Mouse (Mus musculus) forebrain, postnatal 0 days (tissue): Measurements from ENCODE around the gene Neurl1a. TPM values are rescaled to one million over a fixed set of nuclear protein-coding genes. Genes with fewer than 3 reads are reported as not detected.

Source experiments
- ATAC-seq: fragments of 200-750 bp; cut with Nextera tagmentation; 2 replicates; pipeline ENCODE4 v1.8.0; 2017; ENCODE audit warnings: mild to moderate bottlenecking, moderate library complexity
- DNase-seq: peaks from one replicate; pipeline ENCODE4 v3.0.0-alpha.2; 2015
- H3K27ac ChIP-seq: fragments of 300-500 bp; sonication (generic); 2 replicates; pipeline ENCODE4 v1.5.1; 2014; ENCODE audit warnings: low read depth, mild to moderate bottlenecking, antibody characterized with exemption, low read length, moderate library complexity, mixed read lengths
- H3K27me3 ChIP-seq: fragments of 300-500 bp; sonication (generic); 2 replicates; pipeline ENCODE4 v1.6.1; 2014; ENCODE audit warnings: mild to moderate bottlenecking, low read length, mixed read lengths; ENCODE audit not compliant: insufficient read depth
- H3K36me3 ChIP-seq: fragments of 300-500 bp; sonication (generic); 2 replicates; pipeline ENCODE4 v1.6.1; 2014; ENCODE audit warnings: mild to moderate bottlenecking, moderate library complexity; ENCODE audit not compliant: insufficient read depth
- H3K4me1 ChIP-seq: fragments of 300-500 bp; sonication (generic); 2 replicates; pipeline ENCODE4 v1.6.1; 2014; ENCODE audit warnings: antibody characterized with exemption; ENCODE audit not compliant: insufficient read depth
- H3K4me2 ChIP-seq: fragments of 300-500 bp; sonication (generic); 2 replicates; pipeline ENCODE4 v1.6.1; 2014; ENCODE audit warnings: low read depth, mild to moderate bottlenecking, moderate library complexity
- H3K4me3 ChIP-seq: fragments of 300-500 bp; sonication (generic); 2 replicates; pipeline ENCODE4 v1.5.1; 2014; ENCODE audit warnings: low read depth, low read length, mixed read lengths
- H3K9ac ChIP-seq: fragments of 300-500 bp; sonication (generic); 2 replicates; pipeline ENCODE4 v1.6.1; 2014; ENCODE audit warnings: mild to moderate bottlenecking
- H3K9me3 ChIP-seq: fragments of 300-500 bp; sonication (generic); 2 replicates; pipeline ENCODE4 v1.6.1; 2016; ENCODE audit warnings: low read length
- CTCF ChIP-seq: sonication (generic); IDR thresholded peaks from 2 replicates; pipeline ENCODE4 v1.5.1; 2016; ENCODE audit warnings: antibody characterized with exemption, control low read depth, low read depth
- WGBS: fragments of 180-500 bp; shearing (Covaris S2); extraction: QIAGEN DNeasy Blood & Tissue Kit; methylation state at CpG from one replicate; pipeline ENCODE4 v1.1.7; 2014; 5-methylcytosine and 5-hydroxymethylcytosine counted together
- polyA plus RNA-seq: library from polyadenylated mRNA; unstranded; fragments of >200 nt; fragmentation: Nextera tagmentation; extraction: Ambion mirVana; gene quantifications from 2 replicates; pipeline ENCODE4 v1.2.1, GENCODE M21; 2015
- total RNA-seq: library from RNA; depleted of rRNA; stranded (reverse); fragments of >200 nt; gene quantifications from 2 replicates; pipeline ENCODE4 v1.2.3, GENCODE M21; 2014

The Neurl1a gene
- total and polyA plus RNA-seq, 2 experiments from 2014 or later: 15.7 to 52.1 TPM

- H3K9me3 ChIP-seq: no peaks in the 10 kb centered on the region
- H3K9ac ChIP-seq: no peak overlapping the region
- no peak for ATAC-seq
- no peaks in the 10 kb centered on the region for H3K36me3 ChIP-seq
- H3K4me1 ChIP-seq: no peaks in the 10 kb centered on the region
- no peak overlapping the region for H3K4me3 ChIP-seq
- 76% methylated on average over 13 of the region's 13 CpGs for WGBS
- H3K27me3 ChIP-seq: no peaks in the 10 kb centered on the region
- DNase-seq: no peak
- no peak for TF ChIP-seq CTCF
- no peak overlapping the region for H3K27ac ChIP-seq
- H3K4me2 ChIP-seq: no peak overlapping the region
These were observed 20.2 kb downstream of the Neurl1a start for GRCm38 (mm10) chr19:47198671-47199350.

DNA sequence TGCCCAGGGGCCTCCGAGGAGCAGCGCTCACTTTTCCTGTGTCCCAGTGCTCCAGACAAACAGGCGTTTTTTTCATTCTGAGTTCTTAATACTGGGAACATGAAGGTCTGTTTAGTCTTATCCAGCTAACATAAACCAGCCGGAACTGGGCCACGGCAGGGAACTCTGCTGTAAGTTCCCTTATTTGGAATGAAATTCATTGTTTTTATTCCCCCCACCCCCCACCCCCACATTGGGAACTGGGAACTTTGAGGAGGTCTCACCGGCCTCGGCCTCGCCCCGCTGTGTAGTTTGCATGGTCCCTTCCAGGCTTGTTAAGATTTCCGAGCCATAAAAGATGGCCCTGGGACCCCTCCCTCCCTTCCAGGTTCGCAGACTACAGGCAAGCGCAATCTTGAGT is 23.4 kb downstream of the Neurl1a start:
- no peak overlapping the region for H3K4me2 ChIP-seq
- H3K36me3 ChIP-seq: no peaks in the 10 kb centered on the region
- ATAC-seq: no peak
- no peak overlapping the region for H3K9ac ChIP-seq
- H3K27me3 ChIP-seq: no peaks in the 10 kb centered on the region
- no peaks in the 10 kb centered on the region for H3K9me3 ChIP-seq
- WGBS: 70% methylated on average over 12 of the region's 12 CpGs
- H3K4me1 ChIP-seq: no peaks in the 10 kb centered on the region
- DNase-seq: no peak
- TF ChIP-seq CTCF: no peak
- no peak overlapping the region for H3K4me3 ChIP-seq
- H3K27ac ChIP-seq: no peak overlapping the region

DNA sequence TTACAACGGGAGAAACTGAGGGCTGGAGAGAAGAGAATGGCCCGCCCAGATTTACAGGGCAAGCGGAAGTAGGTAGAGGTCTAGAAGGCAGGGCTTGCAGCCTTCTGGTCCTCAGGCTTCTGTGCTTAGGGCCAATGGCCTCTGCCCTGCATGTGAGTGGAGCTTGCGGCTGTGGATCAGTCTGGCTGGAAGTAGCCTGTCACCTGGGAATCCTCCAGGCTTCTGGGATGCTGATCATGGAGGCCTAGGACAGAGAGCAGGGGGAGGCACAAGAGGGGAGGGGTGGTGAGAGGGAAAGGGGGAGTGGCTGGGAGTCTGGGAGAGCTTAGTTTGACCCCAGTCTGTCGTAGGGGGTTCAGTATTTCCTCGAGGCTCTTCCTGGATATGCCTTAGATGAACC is 23.8 kb downstream of the Neurl1a start:
- no peaks in the 10 kb centered on the region for H3K4me1 ChIP-seq
- no peak for TF ChIP-seq CTCF
- no peak for ATAC-seq
- no peaks in the 10 kb centered on the region for H3K27me3 ChIP-seq
- H3K9ac ChIP-seq: no peak overlapping the region
- 73% methylated on average over 6 of the region's 6 CpGs for WGBS
- DNase-seq: no peak
- H3K9me3 ChIP-seq: no peaks in the 10 kb centered on the region
- no peak overlapping the region for H3K4me3 ChIP-seq
- no peaks in the 10 kb centered on the region for H3K36me3 ChIP-seq
- H3K4me2 ChIP-seq: no peak overlapping the region
- no peak overlapping the region for H3K27ac ChIP-seq

GRCm38 (mm10) chr19:47203042-47203441 is 24.4 kb downstream of the Neurl1a start:
- H3K4me3 ChIP-seq: no peak overlapping the region
- H3K9me3 ChIP-seq: no peaks in the 10 kb centered on the region
- ATAC-seq (no peak), DNase-seq (no peak)
- H3K4me2 ChIP-seq: no peak overlapping the region
- H3K36me3 ChIP-seq: no peaks in the 10 kb centered on the region
- no peaks in the 10 kb centered on the region for H3K27me3 ChIP-seq
- no peaks in the 10 kb centered on the region for H3K4me1 ChIP-seq
- no peak overlapping the region for H3K27ac ChIP-seq
- 95% methylated on average over 6 of the region's 6 CpGs for WGBS
- no peak for TF ChIP-seq CTCF
- no peak overlapping the region for H3K9ac ChIP-seq

GRCm38 (mm10) chr19:47204653-47205052 is 26.0 kb downstream of the Neurl1a start:
- 93% methylated on average over 6 of the region's 6 CpGs for WGBS

DNA sequence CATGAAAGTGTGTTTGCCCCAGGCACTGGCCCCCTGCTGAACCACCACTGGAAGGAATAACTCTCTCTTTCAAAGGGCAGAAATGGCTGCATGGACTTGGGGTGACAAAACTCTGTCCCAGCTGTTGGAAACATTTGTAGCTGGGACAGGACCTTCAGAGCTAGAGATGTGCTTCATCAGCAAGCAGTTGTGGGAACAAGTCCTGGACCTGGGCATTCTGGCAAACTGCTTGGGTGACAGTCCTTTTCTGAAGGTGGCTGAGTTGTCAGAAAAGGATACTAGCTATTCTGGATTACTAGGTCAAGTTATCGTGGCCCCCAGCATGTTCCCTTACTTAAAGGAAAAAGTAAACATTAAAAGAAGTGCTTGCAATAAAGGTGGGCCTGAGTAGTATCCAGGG is 27.5 kb downstream of the Neurl1a start:
- Histone ChIP-seq H3K4me3 (no peak overlapping the region), H3K4me1 (no peaks in the 10 kb centered on the region), H3K4me2 (no peak overlapping the region), H3K27ac (no peak overlapping the region), H3K27me3 (no peaks in the 10 kb centered on the region), H3K9me3 (no peaks in the 10 kb centered on the region), H3K36me3 (no peaks in the 10 kb centered on the region), H3K9ac (no peak overlapping the region)
- no peak for DNase-seq
- TF ChIP-seq CTCF: no peak
- 90% methylated on average over 1 of the region's 1 CpGs for WGBS
- ATAC-seq: no peak

More at GRCm38 (mm10) chr19:47204653-47205052, 26.0 kb downstream of the Neurl1a start:
- Histone ChIP-seq H3K4me1 (no peaks in the 10 kb centered on the region), H3K27ac (no peak overlapping the region), H3K9ac (no peak overlapping the region), H3K27me3 (no peaks in the 10 kb centered on the region), H3K4me3 (no peak overlapping the region), H3K4me2 (no peak overlapping the region), H3K36me3 (no peaks in the 10 kb centered on the region), H3K9me3 (no peaks in the 10 kb centered on the region)
- TF ChIP-seq CTCF: no peak
- no peak for DNase-seq
- ATAC-seq: no peak

DNA sequence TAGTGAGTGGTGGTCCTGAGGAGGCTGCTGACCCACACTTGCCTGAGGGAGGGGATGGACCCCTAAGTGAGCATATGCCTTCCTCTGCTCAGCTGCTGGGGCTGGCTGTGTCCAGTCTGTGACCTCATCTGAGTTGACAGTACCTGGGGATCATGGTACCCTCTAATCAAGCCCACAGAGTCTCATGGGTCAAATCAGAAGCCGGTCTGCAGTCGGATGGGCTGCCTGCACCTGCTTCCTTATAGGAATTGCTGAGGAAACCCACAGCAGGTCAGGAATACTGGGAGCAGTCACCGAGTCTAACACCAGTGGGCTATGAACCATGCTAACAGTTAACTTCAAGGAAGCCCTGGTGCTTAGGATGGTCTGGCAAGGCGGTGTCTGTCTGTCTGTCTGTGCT is 31.8 kb downstream of the Neurl1a start:
- DNase-seq: no peak
- no peaks in the 10 kb centered on the region for H3K9me3 ChIP-seq
- no peaks in the 10 kb centered on the region for H3K27me3 ChIP-seq
- no peak overlapping the region for H3K4me3 ChIP-seq
- no peak overlapping the region for H3K4me2 ChIP-seq
- no peaks in the 10 kb centered on the region for H3K36me3 ChIP-seq
- no peak for TF ChIP-seq CTCF
- ATAC-seq: no peak
- WGBS: 95% methylated on average over 4 of the region's 4 CpGs
- no peak overlapping the region for H3K9ac ChIP-seq
- H3K4me1 ChIP-seq: no peaks in the 10 kb centered on the region
- H3K27ac ChIP-seq: no peak overlapping the region
